Mouse (Mus musculus) hematopoietic stem cell, adult 5-6 weeks (primary cell): ENCODE measurements around the gene Xrcc1. TPM values are rescaled to one million over a fixed set of nuclear protein-coding genes. Genes with fewer than 3 reads are reported as not detected.
"Not testable (repeated sequence)": the region's sequence is repeated elsewhere in the genome, so short reads cannot be mapped to it uniquely, and the experiment has no call there.

Source experiments
- ATAC-seq, 2 experiments: fragments of 125-278 bp in 1 of 2; replicated peaks in 1 of 2; 2 replicates each; pipeline ENCODE4 v1.8.0; 2016 to 2017; ENCODE audit warnings: inconsistent platforms in 2 of 2, mild to moderate bottlenecking in 2 of 2, moderate number of reproducible peaks in 2 of 2, low read depth in 1 of 2, moderate TSS enrichment in 1 of 2; ENCODE audit not compliant: low FRiP score in 2 of 2, poor library complexity in 2 of 2, severe bottlenecking in 2 of 2, insufficient read depth in 1 of 2, low TSS enrichment in 1 of 2
- total RNA-seq: library from RNA; stranded (forward); fragments of 172-1452, 232-1000 nt; gene quantifications from 2 replicates; pipeline ENCODE4 v1.2.3, GENCODE M21; 2017

Xrcc1 gene
- total RNA-seq, result 42.9 and 43.3 TPM in 2 replicates

- no peak; a peak in 1 of 4 replicates for ATAC-seq
Observed at GRCm38 (mm10) chr7:24546068-24546614, at the start of gene Xrcc1, which contains the start of gene Pinlyp. TSS of gene Xrcc1 (plus strand) at chr7:24546289. TSS of gene Pinlyp (minus strand) at chr7:24546118.

GRCm38 (mm10) chr7:24499856-24500577 is 46.1 kb upstream of the Xrcc1 start:
- peak; percentile 38 to 44; a peak in 2 of 4 replicates for ATAC-seq

- ATAC-seq, result no peak
Observed at GRCm38 (mm10) chr7:24500929-24501328, 45.2 kb upstream of the Xrcc1 start.

GRCm38 (mm10) chr7:24501492-24501891 is 44.6 kb upstream of the Xrcc1 start:
- ATAC-seq, result no peak

GRCm38 (mm10) chr7:24504004-24504403 is 42.1 kb upstream of the Xrcc1 start:
- ATAC-seq, result no peak

GRCm38 (mm10) chr7:24504868-24505267 is 41.2 kb upstream of the Xrcc1 start:
- no peak for ATAC-seq

GRCm38 (mm10) chr7:24505447-24506064 is 40.5 kb upstream of the Xrcc1 start:
- no peak for ATAC-seq

- no peak for ATAC-seq
Observed at GRCm38 (mm10) chr7:24506065-24506459, 40.0 kb upstream of the Xrcc1 start.

- ATAC-seq, result no peak
Observed at GRCm38 (mm10) chr7:24506476-24506837, 39.6 kb upstream of the Xrcc1 start.

GRCm38 (mm10) chr7:24506838-24507725 is 39.0 kb upstream of the Xrcc1 start, which contains the start of gene Zfp428:
TSS of gene Zfp428 (plus strand) at chr7:24507006.
- peak; percentile 40 to 60 for ATAC-seq

GRCm38 (mm10) chr7:24507726-24508114 is 38.4 kb upstream of the Xrcc1 start:
- ATAC-seq, result peak in 1 of 2 experiments; percentile 9; a peak in 1 of 4 replicates

GRCm38 (mm10) chr7:24512355-24512754 is 33.7 kb upstream of the Xrcc1 start, which contains the start of gene AC161166.1:
TSS of gene AC161166.1 (minus strand) at chr7:24512455.
- ATAC-seq, result no peak

GRCm38 (mm10) chr7:24516319-24516718 is 29.8 kb upstream of the Xrcc1 start:
- not testable (repeated sequence) for ATAC-seq

GRCm38 (mm10) chr7:24517077-24517476 is 29.0 kb upstream of the Xrcc1 start:
- ATAC-seq, result no peak

- no peak for ATAC-seq
Observed at GRCm38 (mm10) chr7:24517654-24518053, 28.4 kb upstream of the Xrcc1 start.

GRCm38 (mm10) chr7:24519130-24519529 is 27.0 kb upstream of the Xrcc1 start:
- no peak for ATAC-seq

- not testable (repeated sequence) for ATAC-seq
Observed at GRCm38 (mm10) chr7:24520054-24520453, 26.0 kb upstream of the Xrcc1 start.
